Mouse (Mus musculus): Measurements from ENCODE around the gene Gprasp1. TPM values are rescaled to one million over a fixed set of nuclear protein-coding genes. Genes with fewer than 3 reads are reported as not detected.
A peak's percentile ranks its signal among the peaks of the same experiment; 100 is the strongest.
"Not testable (repeated sequence)": the region's sequence is repeated elsewhere in the genome, so short reads cannot be mapped to it uniquely, and the experiment has no call there.

Gprasp1 gene
- 223 TPM in 1 of 2 replicates, not detected in the other for polyA plus RNA-seq (2012; ENCODE audit: insufficient read depth, insufficient read length, low replicate concordance, missing spikeins)

- WGBS: 15% methylated on average over 48 of the region's 48 CpGs
- peak; percentile 38; the same call in 1 of the 2 replicates for TF ChIP-seq POLR2A (IDR thresholded peaks at IDR 0.05; ENCODE audit: insufficient read depth, low read depth, low read length)
- TF ChIP-seq CTCF (IDR thresholded peaks at IDR 0.05; ENCODE audit: insufficient read depth, low read depth, low read length): no peak
- Histone ChIP-seq H3K4me1 (ENCODE audit: control insufficient read depth, insufficient read depth, low read length) (no peaks in the 10 kb centered on the region), H3K27ac (ENCODE audit: insufficient read depth, low read depth, low read length) (peak within 1 kb of the TSS; percentile 98), H3K4me3 (ENCODE audit: insufficient read depth, low read depth, low read length) (peak within 1 kb of the TSS; percentile 71)
These were observed at the start of gene Gprasp1, which contains the start of gene Armcx5 for GRCm38 (mm10) chrX:135742304-135743055. Gene Gprasp1 (plus strand): TSS chrX:135742733. Gene Armcx5 (plus strand): TSS chrX:135742733.

DNA sequence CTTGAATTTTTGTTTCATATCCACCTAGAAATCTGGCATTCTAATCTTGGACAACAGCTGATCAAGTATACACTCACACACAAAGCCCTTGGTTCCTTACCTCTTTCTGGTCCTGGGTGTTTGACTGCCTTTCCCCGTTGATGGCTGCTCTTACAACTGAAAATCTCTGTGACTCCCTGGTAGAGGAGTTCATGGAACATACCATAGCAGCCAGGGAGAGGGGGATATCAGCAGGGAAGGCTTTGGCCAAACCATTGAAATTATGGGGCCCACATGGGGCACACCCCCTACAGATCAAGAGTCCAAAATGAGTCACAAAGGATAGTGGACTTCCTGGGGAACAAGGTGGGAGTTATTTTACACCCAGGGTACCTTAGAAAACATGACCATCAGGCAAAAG, 48.9 kb upstream of the Gprasp1 start, which contains the start of gene Tcp11x2:
Tcp11x2 (minus strand) TSS at position 158 of the 400 bp plus-strand sequence.
- no peak within 1 kb of the TSS for H3K4me3 ChIP-seq (ENCODE audit: insufficient read depth, low read depth, low read length)
- TF ChIP-seq CTCF (IDR thresholded peaks at IDR 0.05; ENCODE audit: insufficient read depth, low read depth, low read length) (no peak), POLR2A (IDR thresholded peaks at IDR 0.05; ENCODE audit: insufficient read depth, low read depth, low read length) (no peak)
- H3K4me1 ChIP-seq (ENCODE audit: control insufficient read depth, insufficient read depth, low read length): no peaks in the 10 kb centered on the region
- 79% methylated on average over 1 of the region's 1 CpGs for WGBS
- H3K27ac ChIP-seq (ENCODE audit: insufficient read depth, low read depth, low read length): no peak within 1 kb of the TSS

DNA sequence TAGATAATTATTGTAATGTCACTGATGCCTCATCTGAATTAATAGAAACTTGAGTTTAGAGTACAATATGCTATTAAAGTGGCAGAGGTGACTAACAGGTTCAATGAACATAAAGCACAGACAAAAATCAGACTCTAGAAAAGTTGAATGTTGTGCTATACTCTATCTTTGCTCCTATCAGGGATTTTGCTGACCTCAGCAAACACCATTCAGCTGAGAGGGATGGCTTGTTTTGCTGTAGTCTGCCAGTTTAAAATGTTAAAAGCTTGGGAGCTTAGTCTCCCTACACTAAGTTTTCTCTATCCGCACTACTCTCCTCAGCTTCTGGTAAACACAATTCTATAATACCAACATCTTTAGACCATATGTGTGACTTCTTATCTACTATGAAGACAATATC, 39.4 kb upstream of the Gprasp1 start:
- H3K27ac ChIP-seq (ENCODE audit: insufficient read depth, low read depth, low read length): no peak overlapping the region
- TF ChIP-seq CTCF (IDR thresholded peaks at IDR 0.05; ENCODE audit: insufficient read depth, low read depth, low read length) (no peak), POLR2A (IDR thresholded peaks at IDR 0.05; ENCODE audit: insufficient read depth, low read depth, low read length) (no peak)
- 96% methylated on average over 1 of the region's 1 CpGs for WGBS
- H3K4me3 ChIP-seq (ENCODE audit: insufficient read depth, low read depth, low read length): no peak overlapping the region
- H3K4me1 ChIP-seq (ENCODE audit: control insufficient read depth, insufficient read depth, low read length): no peaks in the 10 kb centered on the region

- TF ChIP-seq POLR2A (IDR thresholded peaks at IDR 0.05; ENCODE audit: insufficient read depth, low read depth, low read length) (no peak), CTCF (IDR thresholded peaks at IDR 0.05; ENCODE audit: insufficient read depth, low read depth, low read length) (no peak)
- no peak overlapping the region for H3K27ac ChIP-seq (ENCODE audit: insufficient read depth, low read depth, low read length)
- no peaks in the 10 kb centered on the region for H3K4me1 ChIP-seq (ENCODE audit: control insufficient read depth, insufficient read depth, low read length)
- WGBS: 30% methylated on average over 2 of the region's 2 CpGs
- H3K4me3 ChIP-seq (ENCODE audit: insufficient read depth, low read depth, low read length): no peak overlapping the region
These were observed 38.2 kb upstream of the Gprasp1 start for GRCm38 (mm10) chrX:135704349-135704748.

DNA sequence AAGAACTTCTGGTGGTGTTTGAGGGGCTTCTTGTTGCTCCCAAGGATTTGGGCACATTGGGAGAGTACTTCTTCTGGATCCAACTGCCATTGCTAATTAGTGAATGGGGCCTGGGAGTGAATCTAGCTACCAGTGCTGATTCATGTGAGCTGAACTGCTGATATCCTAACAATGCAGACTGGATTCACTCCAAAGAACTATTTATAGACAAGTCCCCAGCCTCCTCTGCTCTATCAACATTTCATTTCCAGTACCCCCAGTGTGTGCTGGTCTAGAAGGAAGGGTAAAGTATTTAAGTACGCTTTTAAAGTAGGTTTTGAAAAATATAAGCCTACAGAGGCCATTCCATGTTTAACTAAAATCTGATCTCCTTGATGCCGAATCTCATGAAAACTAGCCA, 29.7 kb upstream of the Gprasp1 start:
- no peak overlapping the region for H3K4me3 ChIP-seq (ENCODE audit: insufficient read depth, low read depth, low read length)
- 80% methylated on average over 2 of the region's 2 CpGs for WGBS

GRCm38 (mm10) chrX:135725161-135725560, 17.4 kb upstream of the Gprasp1 start, which contains the start of gene Tmsb15a:
Gene Tmsb15a (minus strand): TSS chrX:135725261.
- 89% methylated on average over 10 of the region's 10 CpGs for WGBS
- Histone ChIP-seq H3K27ac (ENCODE audit: insufficient read depth, low read depth, low read length) (no peak within 1 kb of the TSS), H3K4me3 (ENCODE audit: insufficient read depth, low read depth, low read length) (no peak within 1 kb of the TSS), H3K4me1 (ENCODE audit: control insufficient read depth, insufficient read depth, low read length) (no peaks in the 10 kb centered on the region)
- TF ChIP-seq CTCF (IDR thresholded peaks at IDR 0.05; ENCODE audit: insufficient read depth, low read depth, low read length) (no peak), POLR2A (IDR thresholded peaks at IDR 0.05; ENCODE audit: insufficient read depth, low read depth, low read length) (no peak)

More for the DNA sequence above, 29.7 kb upstream of the Gprasp1 start:
- no peaks in the 10 kb centered on the region for H3K4me1 ChIP-seq (ENCODE audit: control insufficient read depth, insufficient read depth, low read length)
- no peak overlapping the region for H3K27ac ChIP-seq (ENCODE audit: insufficient read depth, low read depth, low read length)
- TF ChIP-seq CTCF (IDR thresholded peaks at IDR 0.05; ENCODE audit: insufficient read depth, low read depth, low read length) (no peak), POLR2A (IDR thresholded peaks at IDR 0.05; ENCODE audit: insufficient read depth, low read depth, low read length) (no peak)

DNA sequence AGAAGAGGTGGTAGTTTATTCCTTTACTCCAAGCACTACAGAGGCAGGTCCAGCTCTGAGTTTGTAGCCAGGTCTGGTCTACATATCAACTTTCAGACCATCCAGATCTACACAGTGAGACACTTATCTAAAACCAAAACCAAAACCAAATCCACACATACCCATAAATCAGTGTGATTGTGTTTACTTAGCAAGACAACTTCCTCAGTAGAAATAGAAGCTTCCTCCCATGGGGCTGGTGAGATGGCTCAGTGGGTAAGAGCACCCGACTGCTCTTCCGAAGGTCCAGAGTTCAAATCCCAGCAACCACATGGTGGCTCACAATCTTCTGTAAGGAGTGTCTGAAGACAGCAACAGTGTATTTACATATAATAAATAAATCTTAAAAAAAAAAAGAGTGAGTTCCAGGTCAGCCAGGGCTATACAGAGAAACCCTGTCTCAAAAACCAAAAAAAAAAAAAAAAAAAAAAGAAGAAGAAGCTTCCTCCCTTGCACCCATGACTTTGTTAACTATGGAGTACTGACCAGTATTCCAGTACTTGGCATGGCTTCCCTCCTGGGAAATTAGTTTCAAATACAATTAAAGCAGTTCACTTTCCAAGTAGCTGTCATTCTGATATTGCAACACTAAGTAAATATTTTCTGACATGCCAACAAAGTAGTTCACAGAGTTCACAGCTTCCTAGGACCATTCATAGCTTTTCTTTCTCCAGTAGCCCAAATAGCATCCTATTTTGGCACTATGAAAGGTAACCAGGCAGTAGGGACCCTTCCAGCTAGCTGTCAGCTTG, 3.6 kb upstream of the Gprasp1 start:
- TF ChIP-seq POLR2A (IDR thresholded peaks at IDR 0.05; ENCODE audit: insufficient read depth, low read depth, low read length) (no peak), CTCF (IDR thresholded peaks at IDR 0.05; ENCODE audit: insufficient read depth, low read depth, low read length) (no peak)
- 86% methylated on average over 2 of the region's 2 CpGs for WGBS
- no peaks in the 10 kb centered on the region for H3K4me1 ChIP-seq (ENCODE audit: control insufficient read depth, insufficient read depth, low read length)

GRCm38 (mm10) chrX:135743056-135743355, 473 bp downstream of the Gprasp1 start:
- Histone ChIP-seq H3K4me3 (ENCODE audit: insufficient read depth, low read depth, low read length) (peak overlapping the region; percentile 71), H3K4me1 (ENCODE audit: control insufficient read depth, insufficient read depth, low read length) (no peaks in the 10 kb centered on the region), H3K27ac (ENCODE audit: insufficient read depth, low read depth, low read length) (peak overlapping the region; percentile 90)
- WGBS: 17% methylated on average over 7 of the region's 7 CpGs
- TF ChIP-seq POLR2A (IDR thresholded peaks at IDR 0.05; ENCODE audit: insufficient read depth, low read depth, low read length) (no peak), CTCF (IDR thresholded peaks at IDR 0.05; ENCODE audit: insufficient read depth, low read depth, low read length) (no peak)

More for the DNA sequence above, 3.6 kb upstream of the Gprasp1 start:
- H3K4me3 ChIP-seq (ENCODE audit: insufficient read depth, low read depth, low read length): no peak overlapping the region
- H3K27ac ChIP-seq (ENCODE audit: insufficient read depth, low read depth, low read length): no peak overlapping the region

DNA sequence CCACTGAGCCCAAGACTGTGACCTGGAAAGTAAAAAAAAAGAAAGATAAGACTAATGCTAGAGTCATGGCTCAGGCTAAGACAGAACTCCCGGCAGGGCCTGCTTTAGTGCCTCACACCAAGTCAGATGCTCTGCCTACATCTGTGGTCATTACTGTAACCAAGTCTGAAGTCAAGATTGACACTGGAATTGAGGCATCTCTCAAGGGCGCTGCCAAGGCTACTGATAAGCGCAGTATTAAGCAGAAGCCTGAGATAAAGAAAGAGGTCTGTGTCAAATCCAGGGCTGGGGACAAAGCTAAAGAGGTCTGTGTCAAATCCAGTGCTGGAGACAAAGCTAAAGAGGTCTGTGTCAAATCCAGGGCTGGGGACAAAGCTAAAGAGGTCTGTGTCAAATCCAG, 2.8 kb downstream of the Gprasp1 start:
- WGBS: 90% methylated on average over 3 of the region's 3 CpGs
- H3K4me1 ChIP-seq (ENCODE audit: control insufficient read depth, insufficient read depth, low read length); H3K27ac ChIP-seq (ENCODE audit: insufficient read depth, low read depth, low read length); H3K4me3 ChIP-seq (ENCODE audit: insufficient read depth, low read depth, low read length): not testable (repeated sequence)
